Mouse (Mus musculus) midbrain, embryonic 15.5 days (tissue): ENCODE measurements around the gene Stk32c. TPM values are rescaled to one million over a fixed set of nuclear protein-coding genes. Genes with fewer than 3 reads are reported as not detected.

Source experiments
- ATAC-seq: fragments of 200-750 bp; cut with Nextera tagmentation; replicated peaks from 2 replicates; pipeline ENCODE4 v1.8.0; 2017; ENCODE audit warnings: moderate TSS enrichment
- H3K27ac ChIP-seq: fragments of 300-500 bp; sonication (generic); 2 replicates; pipeline ENCODE4 v1.5.1; 2015; ENCODE audit warnings: mild to moderate bottlenecking, inconsistent platforms
- H3K27me3 ChIP-seq: fragments of 300-500 bp; sonication (generic); replicated peaks from 2 replicates; pipeline ENCODE4 v1.6.1; 2015; ENCODE audit warnings: inconsistent platforms
- H3K36me3 ChIP-seq: fragments of 300-500 bp; sonication (generic); replicated peaks from 2 replicates; pipeline ENCODE4 v1.6.1; 2015; ENCODE audit warnings: inconsistent platforms
- H3K4me1 ChIP-seq: fragments of 300-500 bp; sonication (generic); 2 replicates; pipeline ENCODE4 v1.6.1; 2015; ENCODE audit warnings: inconsistent platforms
- H3K4me2 ChIP-seq: fragments of 300-500 bp; sonication (generic); 2 replicates; pipeline ENCODE4 v1.6.1; 2015; ENCODE audit warnings: inconsistent platforms, mild to moderate bottlenecking, moderate library complexity
- H3K4me3 ChIP-seq: fragments of 300-500 bp; sonication (generic); 2 replicates; pipeline ENCODE4 v1.5.1; 2015; ENCODE audit warnings: mild to moderate bottlenecking, inconsistent platforms
- H3K9ac ChIP-seq: fragments of 300-500 bp; sonication (generic); 2 replicates; pipeline ENCODE4 v1.6.1; 2015; ENCODE audit warnings: mild to moderate bottlenecking, inconsistent platforms
- H3K9me3 ChIP-seq: fragments of 300-500 bp; sonication (generic); 2 replicates; pipeline ENCODE4 v1.6.1; 2016; ENCODE audit warnings: inconsistent platforms
- WGBS: fragments of 180-500 bp; shearing (Covaris S2); methylation state at CpG from one replicate; pipeline ENCODE4 v1.1.7; 2015; ENCODE audit warnings: mixed read lengths; 5-methylcytosine and 5-hydroxymethylcytosine counted together
- polyA plus RNA-seq: library from polyadenylated mRNA; unstranded; fragments of >200 nt; fragmentation: Nextera tagmentation; extraction: Ambion mirVana; gene quantifications from 2 replicates; pipeline ENCODE4 v1.2.1, GENCODE M21; 2015

Gene Stk32c
- polyA plus RNA-seq, 1 experiment from 2014 or later: 2.3 TPM

DNA sequence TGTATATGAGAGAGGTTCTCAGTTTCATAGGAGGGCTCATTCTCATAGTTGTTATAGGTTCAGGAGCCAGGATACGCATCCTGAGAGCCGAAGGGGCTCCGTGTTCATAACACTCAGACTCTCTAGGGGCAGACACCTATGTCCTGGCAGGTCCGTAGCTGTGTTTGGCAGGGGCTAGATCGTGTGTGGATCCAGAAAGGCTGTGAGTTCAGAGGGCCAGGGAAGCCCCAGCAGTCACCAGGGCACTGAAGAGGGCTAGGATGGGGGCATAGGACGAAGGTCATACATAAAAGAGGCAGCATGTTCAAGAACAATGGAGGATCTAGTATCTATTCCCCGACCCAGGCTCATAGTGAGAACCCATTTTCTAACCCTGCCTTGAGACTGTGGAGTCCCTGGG, 117.8 kb downstream of the Stk32c start:
- Histone ChIP-seq H3K9ac (no peak overlapping the region), H3K4me1 (no peaks in the 10 kb centered on the region), H3K27me3 (no peaks in the 10 kb centered on the region), H3K36me3 (peaks cover 32% of the 10 kb centered on the region), H3K27ac (no peak overlapping the region), H3K4me2 (no peak overlapping the region), H3K4me3 (no peak overlapping the region), H3K9me3 (no peaks in the 10 kb centered on the region)
- WGBS: 86% methylated on average over 7 of the region's 7 CpGs
- no peak for ATAC-seq

DNA sequence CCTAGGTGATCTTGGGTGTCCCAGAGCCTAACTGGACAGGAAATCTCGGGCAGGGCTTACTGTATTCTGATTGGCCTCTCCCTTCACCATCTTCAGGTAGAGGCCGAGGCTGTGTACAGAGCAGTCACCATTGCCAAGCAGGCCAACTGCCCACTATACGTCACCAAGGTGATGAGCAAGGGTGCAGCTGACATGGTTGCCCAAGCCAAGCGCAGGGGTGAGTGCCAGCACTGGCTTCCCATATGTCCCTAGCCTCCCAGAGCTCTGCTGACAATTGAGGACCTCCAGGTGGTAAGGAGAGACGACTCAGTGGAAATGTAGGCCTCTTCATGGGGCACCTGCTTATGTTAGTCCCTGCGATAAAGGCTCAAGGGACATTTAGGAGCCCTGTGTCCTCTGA, 118.3 kb downstream of the Stk32c start:
- Histone ChIP-seq H3K9me3 (no peaks in the 10 kb centered on the region), H3K4me2 (no peak overlapping the region), H3K9ac (no peak overlapping the region), H3K36me3 (peaks cover 33% of the 10 kb centered on the region), H3K27me3 (no peaks in the 10 kb centered on the region), H3K27ac (no peak overlapping the region), H3K4me3 (no peak overlapping the region), H3K4me1 (no peaks in the 10 kb centered on the region)
- no peak for ATAC-seq
- 85% methylated on average over 6 of the region's 6 CpGs for WGBS

DNA sequence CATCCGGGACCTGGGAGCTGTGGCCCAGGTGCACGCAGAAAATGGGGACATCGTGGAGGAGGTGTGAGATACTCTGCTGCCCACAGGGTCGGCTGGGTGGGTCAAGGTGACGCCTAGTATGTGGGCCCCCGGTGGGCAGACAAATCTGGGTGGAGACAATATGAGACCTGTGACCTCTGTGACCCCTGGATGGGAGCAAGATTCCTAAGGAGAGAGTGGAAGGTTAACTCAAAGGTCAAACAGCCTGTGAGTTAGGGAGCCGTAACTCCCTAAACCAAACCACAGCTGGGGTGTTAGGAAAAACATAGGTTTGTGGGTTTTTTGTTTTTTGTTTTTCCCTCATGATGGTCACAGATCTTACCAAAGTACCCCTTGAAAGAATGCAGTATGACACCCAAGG, 119.3 kb downstream of the Stk32c start:
- Histone ChIP-seq H3K9ac (no peak overlapping the region), H3K9me3 (no peaks in the 10 kb centered on the region), H3K4me1 (peaks cover 4% of the 10 kb centered on the region), H3K4me2 (no peak overlapping the region), H3K27me3 (no peaks in the 10 kb centered on the region), H3K27ac (no peak overlapping the region), H3K36me3 (peaks cover 30% of the 10 kb centered on the region), H3K4me3 (no peak overlapping the region)
- no peak for ATAC-seq
- 89% methylated on average over 7 of the region's 7 CpGs for WGBS

DNA sequence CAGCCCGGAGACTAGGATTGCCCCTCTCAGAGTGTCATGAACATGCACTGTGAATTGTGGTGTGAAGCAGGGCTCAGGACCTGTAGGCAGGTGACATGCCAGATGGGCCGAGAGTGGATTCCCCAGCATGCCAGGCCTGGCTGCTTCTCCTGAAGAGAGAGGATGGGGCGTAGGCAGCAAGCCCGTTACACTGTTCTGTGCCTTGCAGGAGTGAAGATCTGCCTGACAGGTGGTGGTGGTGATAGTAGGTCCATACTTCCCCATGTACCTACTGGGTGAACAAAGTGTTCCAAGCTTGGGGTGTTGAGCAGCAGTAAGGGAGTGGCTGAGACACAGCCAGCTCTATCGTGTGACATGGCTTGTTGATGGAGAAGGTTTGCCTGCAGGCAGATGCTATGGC, 120.0 kb downstream of the Stk32c start:
- Histone ChIP-seq H3K4me3 (no peak overlapping the region), H3K4me2 (no peak overlapping the region), H3K27me3 (no peaks in the 10 kb centered on the region), H3K4me1 (peaks cover 10% of the 10 kb centered on the region), H3K36me3 (peaks cover 29% of the 10 kb centered on the region; the same call in 1 of the 2 replicates), H3K27ac (no peak overlapping the region), H3K9ac (no peak overlapping the region), H3K9me3 (no peaks in the 10 kb centered on the region)
- WGBS: 90% methylated on average over 5 of the region's 5 CpGs
- ATAC-seq: no peak

DNA sequence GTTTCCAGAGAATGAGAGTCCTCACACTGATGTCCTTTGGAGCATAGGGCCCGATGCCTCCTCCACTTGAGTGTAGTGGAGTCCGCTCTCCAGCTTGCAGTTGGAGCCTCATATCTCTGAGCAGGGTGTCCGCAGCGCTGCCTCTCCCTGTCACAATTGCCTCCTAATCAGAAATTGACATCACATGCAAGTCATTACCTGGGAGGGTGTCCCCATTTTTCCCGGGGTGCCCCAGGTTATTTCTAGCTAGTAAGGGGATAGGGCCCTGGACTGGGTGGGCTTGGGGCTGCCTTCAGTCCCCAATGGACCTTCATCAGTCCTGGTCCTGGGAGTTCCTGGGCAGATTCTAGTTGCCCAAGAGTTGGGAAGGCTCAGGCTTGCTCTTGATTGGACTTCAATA, 120.4 kb downstream of the Stk32c start:
- no peak overlapping the region for H3K9ac ChIP-seq
- peaks cover 25% of the 10 kb centered on the region; the same call in 1 of the 2 replicates for H3K36me3 ChIP-seq
- ATAC-seq: no peak
- no peaks in the 10 kb centered on the region for H3K9me3 ChIP-seq
- no peak overlapping the region for H3K4me3 ChIP-seq
- H3K27me3 ChIP-seq: no peaks in the 10 kb centered on the region
- H3K27ac ChIP-seq: no peak overlapping the region
- peaks cover 15% of the 10 kb centered on the region for H3K4me1 ChIP-seq
- WGBS: 98% methylated on average over 5 of the region's 5 CpGs
- H3K4me2 ChIP-seq: no peak overlapping the region

DNA sequence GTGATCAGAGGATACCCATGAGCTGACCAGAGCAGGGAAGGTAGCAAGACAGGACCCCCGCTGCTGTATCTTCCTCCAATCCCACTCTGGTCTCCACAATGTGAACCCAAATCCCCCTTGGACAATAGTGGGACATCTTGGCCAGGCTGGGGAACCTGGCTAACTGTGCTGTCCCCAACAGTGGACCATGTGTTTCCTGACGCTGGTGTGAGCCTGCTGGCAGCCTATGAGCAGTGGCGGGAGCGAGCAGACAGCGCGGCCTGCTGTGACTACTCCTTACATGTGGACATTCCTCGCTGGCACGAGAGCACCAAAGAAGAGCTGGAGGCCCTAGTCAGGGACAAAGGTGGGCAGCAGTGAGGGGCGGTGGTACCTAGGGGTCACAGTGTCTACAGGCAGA, 121.4 kb downstream of the Stk32c start:
- Histone ChIP-seq H3K9me3 (no peaks in the 10 kb centered on the region), H3K27me3 (no peaks in the 10 kb centered on the region), H3K4me1 (peaks cover 24% of the 10 kb centered on the region), H3K4me3 (no peak overlapping the region), H3K9ac (no peak overlapping the region), H3K27ac (no peak overlapping the region), H3K36me3 (peaks cover 25% of the 10 kb centered on the region; the same call in 1 of the 2 replicates), H3K4me2 (no peak overlapping the region)
- ATAC-seq: no peak
- 88% methylated on average over 9 of the region's 9 CpGs for WGBS

DNA sequence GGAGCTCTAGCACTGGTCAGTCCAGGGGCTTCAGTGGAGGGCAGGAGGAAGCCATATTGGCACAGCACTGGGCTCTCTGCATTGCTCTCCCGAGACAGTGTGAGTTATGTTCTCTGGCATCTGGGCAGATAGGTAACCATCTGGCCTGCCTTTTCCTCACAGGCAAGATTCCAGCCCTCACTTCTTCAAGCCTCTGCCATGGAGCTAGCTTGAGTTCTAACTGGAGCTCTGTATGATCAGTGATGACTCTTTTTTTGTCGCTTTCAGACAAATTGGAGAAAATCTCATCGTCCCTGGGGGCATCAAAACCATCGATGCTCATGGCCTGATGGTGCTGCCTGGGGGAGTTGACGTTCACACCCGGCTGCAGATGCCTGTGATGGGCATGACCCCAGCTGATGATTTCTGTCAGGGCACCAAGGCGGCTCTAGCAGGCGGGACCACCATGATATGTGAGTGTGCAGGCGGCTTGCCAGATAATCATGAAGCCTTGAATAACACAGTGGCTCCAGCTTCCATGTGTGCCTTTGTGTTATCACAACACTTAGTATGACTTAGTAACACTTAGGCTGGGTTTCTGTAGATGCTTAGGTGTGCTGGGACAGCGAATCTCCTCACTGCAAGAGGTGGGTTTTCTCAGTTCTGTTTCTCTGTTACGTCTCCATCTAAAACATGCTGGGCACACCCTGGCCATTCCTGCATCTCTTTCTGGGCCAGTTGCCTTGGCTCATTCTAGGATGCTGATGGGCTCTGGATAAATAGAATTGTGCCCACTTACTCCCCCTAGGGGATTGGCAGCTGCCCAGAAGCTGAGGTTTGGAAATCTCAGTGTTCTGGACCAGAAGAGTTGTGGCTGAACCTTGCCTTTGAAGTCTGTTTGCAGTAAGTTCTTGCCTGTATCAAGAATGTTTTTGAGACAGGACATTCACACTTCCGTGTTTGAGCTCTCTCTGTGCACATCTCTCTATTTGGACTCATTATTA, 122.9 kb downstream of the Stk32c start:
- H3K36me3 ChIP-seq: peaks cover 19% of the 10 kb centered on the region; the same call in 1 of the 2 replicates
- no peak for ATAC-seq
- peaks cover 28% of the 10 kb centered on the region for H3K4me1 ChIP-seq
- WGBS: 81% methylated on average over 12 of the region's 12 CpGs
- no peak overlapping the region for H3K4me3 ChIP-seq
- no peaks in the 10 kb centered on the region for H3K9me3 ChIP-seq
- no peak overlapping the region for H3K4me2 ChIP-seq
- H3K9ac ChIP-seq: no peak overlapping the region
- no peaks in the 10 kb centered on the region for H3K27me3 ChIP-seq
- H3K27ac ChIP-seq: no peak overlapping the region

DNA sequence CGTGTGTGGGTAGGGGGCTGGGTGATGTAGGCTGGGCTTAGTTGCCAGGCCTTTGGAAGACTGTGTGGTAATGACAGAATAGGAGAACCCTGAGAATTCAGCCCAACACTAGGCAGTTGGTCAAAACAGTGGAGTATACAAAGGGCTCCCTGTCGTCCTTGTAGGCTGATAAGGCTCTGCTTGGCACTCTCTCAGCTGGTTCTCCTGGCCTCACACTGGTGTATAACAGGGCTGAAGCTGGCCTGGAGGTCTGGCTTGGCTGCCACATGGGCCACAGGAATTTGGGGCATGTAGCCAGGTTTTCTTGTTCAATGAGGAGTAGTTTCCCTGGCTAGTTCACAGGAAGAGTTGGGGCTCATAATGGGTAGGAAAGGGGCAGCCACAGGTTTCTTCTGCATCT, 125.3 kb downstream of the Stk32c start:
- Histone ChIP-seq H3K4me3 (peak overlapping the region; percentile 71), H3K4me1 (peaks cover 28% of the 10 kb centered on the region), H3K27me3 (no peaks in the 10 kb centered on the region), H3K27ac (peak overlapping the region; percentile 34; the same call in 1 of the 2 replicates), H3K36me3 (peaks cover 14% of the 10 kb centered on the region; the same call in 1 of the 2 replicates), H3K9ac (no peak overlapping the region), H3K9me3 (no peaks in the 10 kb centered on the region), H3K4me2 (peak overlapping the region; percentile 79)
- ATAC-seq: 0 out of 2 replicates have a peak, but pooled peaks have one; percentile 29
- WGBS: 39% methylated on average over 2 of the region's 2 CpGs

DNA sequence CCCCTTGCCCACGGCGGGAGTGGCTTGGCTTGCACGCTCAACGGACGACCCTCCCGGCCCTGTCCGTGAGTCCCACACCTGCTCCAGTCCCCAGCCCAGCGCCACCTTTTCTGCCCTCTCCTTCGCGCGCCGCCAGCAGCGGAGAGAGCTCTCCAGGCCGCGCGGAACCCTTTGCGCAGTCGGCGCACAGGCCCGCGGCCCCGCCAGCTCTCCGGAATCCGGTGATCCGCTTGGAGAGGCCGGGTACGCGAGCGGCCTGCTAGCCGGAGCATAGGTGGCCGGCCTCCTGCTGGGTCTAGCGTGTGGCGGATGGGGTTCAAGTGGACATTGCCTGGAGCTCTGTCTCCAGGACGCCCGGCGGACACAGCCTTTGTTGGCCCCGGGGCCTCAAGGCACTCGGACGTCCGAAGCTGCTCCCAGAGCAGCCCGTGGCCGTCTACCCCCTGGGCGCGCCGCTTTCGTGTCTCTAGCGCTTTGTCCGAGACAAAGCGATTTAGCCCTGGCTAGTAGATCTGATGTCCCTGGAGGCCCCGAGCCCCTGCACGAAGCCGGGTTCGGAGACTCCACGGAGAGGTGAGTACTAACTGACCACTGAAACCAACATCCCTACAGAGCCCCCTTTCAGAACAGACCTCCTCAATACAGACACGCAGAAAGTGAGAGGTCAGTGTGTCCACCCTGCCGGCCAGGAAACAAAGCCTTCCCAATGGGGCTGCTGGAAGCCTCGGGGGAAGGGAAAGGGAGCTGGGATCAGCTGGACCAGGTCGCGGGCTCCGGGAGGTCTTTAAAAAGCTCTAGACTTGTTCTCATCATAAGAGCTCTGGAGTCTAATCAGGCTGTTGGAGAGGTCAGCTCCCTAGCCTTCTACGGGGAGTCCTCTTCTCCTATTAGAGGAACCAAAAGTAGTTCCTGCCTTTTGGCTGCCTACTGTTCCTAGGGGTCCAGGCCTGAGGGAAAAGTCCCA, 126.6 kb downstream of the Stk32c start:
- no peaks in the 10 kb centered on the region for H3K9me3 ChIP-seq
- peak overlapping the region; percentile 79 for H3K4me2 ChIP-seq
- ATAC-seq: peak; percentile 70
- no peaks in the 10 kb centered on the region for H3K27me3 ChIP-seq
- under 1% methylated on average over 61 of the region's 61 CpGs for WGBS
- H3K9ac ChIP-seq: peak overlapping the region; percentile 83
- H3K36me3 ChIP-seq: peaks cover 14% of the 10 kb centered on the region; the same call in 1 of the 2 replicates
- H3K4me3 ChIP-seq: peak overlapping the region; percentile 71
- peaks cover 28% of the 10 kb centered on the region for H3K4me1 ChIP-seq
- H3K27ac ChIP-seq: peak overlapping the region; percentile 85

DNA sequence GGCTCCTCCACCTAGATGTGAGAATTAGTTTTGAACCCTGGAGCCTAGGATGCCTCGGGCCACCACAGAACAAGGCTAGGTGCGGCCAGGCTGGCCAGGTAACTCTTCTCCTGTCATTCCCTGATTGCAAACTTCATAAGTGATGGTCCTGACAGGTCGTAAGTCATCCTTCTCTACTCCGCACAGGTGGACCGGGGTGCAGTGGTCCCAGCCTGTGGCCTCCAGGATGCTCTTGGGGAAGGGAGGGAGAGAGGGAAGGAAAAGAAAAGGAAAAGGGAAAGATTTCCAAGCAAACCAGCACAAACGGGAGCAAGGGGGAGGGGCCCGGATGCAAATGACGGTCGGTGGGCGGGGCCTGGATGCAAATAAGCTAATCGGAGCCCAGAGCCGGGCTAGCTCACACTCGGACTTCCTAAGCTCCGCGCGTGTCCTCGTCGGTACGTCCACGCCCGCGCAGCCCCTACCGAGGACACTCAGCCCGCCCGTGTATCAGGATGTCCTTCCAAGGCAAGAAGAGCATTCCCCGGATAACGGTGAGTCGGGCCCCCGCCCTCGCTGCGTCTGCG, 127.4 kb downstream of the Stk32c start, which contains the start of gene Dpysl4:
Dpysl4 (plus strand) TSS at position 373 of the 566 bp plus-strand sequence.
- Histone ChIP-seq H3K27ac (peak within 1 kb of the TSS; percentile 85), H3K36me3 (peaks cover 8% of the 10 kb centered on the region; the same call in 1 of the 2 replicates), H3K4me2 (peak within 1 kb of the TSS; percentile 79), H3K4me3 (peak within 1 kb of the TSS; percentile 71), H3K9ac (peak within 1 kb of the TSS; percentile 83), H3K27me3 (no peaks in the 10 kb centered on the region), H3K4me1 (peaks cover 28% of the 10 kb centered on the region), H3K9me3 (no peaks in the 10 kb centered on the region)
- peak; percentile 87 for ATAC-seq
- 6% methylated on average over 32 of the region's 32 CpGs for WGBS

DNA sequence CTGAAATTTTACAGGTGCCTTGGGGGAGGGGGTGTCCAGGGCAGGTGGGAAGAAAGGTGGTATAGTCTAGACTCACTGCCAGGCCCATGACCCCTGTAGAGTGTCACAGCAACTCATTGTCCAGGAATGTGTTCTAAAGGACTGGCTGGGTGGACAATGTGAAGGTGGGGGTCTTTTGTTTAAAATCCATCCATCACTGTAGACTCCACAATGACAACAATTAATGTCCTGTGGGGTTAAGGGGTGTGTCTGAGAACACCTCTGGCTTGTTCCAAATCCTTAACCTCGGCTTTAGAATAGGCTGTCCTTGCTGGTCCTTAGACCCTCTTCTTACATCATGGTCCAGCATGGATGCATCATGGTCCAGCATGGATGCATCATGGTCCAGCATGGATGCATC, 128.8 kb downstream of the Stk32c start:
- Histone ChIP-seq H3K36me3 (0 out of 2 replicates have a peak, but pooled peaks cover 3% of the 10 kb centered on the region), H3K9ac (no peak overlapping the region), H3K4me2 (no peak overlapping the region), H3K27ac (no peak overlapping the region), H3K9me3 (no peaks in the 10 kb centered on the region), H3K4me1 (peaks cover 28% of the 10 kb centered on the region), H3K27me3 (no peaks in the 10 kb centered on the region), H3K4me3 (no peak overlapping the region)
- WGBS: 48% methylated on average over 1 of the region's 1 CpGs
- ATAC-seq: no peak
